Mouse (Mus musculus): ENCODE measurements around the gene Atp1a3.
A peak's percentile ranks its signal among the peaks of the same experiment; 100 is the strongest.

Atp1a3 gene

DNA sequence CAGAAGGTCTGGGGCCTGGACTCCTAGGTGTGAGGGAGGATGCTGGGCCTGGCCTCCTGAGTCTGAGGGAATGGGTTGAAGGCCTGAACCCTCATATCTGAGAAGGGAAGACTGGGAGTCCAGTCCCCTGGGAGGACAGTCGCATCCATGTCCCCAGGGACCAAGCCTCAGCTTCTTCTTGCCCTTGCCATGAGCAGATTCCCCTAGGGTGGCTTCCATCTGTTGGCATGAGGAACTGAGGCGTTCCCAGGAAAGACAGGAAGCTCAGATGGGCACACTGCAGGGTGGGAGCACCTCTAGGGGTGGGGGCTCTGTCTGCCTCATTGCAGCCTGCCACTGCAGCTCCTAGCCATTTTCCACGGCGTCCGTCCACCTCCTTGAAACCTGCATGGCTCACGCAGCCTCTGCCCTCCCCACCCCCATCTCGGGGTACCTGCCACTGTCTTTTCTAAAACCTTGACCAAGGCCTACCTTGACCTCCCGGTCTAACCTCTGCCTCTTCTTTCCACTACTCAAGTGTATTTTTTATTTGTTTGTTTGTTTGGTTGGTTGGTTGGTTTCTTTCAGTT, 1.9 kb downstream of the Atp1a3 start:
- no peak for DNase-seq (ENCODE audit: low spot score)

DNA sequence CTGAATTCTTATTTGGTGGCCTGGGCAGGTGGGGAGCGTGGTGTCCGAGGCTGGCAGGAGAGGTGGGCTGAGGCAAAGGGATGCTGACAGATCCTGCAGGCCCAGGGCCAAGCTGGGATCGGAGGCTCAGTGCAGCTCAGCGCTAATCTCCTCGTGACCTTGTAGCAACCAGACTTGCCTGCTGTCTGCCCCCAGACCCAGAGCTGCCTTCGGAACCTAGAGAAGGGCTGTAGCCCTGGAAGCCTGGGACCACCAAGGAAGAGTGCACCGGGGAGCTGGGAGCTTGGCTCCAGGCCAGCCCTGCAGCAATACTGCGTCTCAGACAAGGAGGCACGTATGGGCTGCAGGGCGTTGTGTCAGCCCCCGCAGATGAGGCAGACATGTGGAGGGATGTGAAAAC, 2.5 kb downstream of the Atp1a3 start:
- no peak for DNase-seq (ENCODE audit: low spot score)

DNA sequence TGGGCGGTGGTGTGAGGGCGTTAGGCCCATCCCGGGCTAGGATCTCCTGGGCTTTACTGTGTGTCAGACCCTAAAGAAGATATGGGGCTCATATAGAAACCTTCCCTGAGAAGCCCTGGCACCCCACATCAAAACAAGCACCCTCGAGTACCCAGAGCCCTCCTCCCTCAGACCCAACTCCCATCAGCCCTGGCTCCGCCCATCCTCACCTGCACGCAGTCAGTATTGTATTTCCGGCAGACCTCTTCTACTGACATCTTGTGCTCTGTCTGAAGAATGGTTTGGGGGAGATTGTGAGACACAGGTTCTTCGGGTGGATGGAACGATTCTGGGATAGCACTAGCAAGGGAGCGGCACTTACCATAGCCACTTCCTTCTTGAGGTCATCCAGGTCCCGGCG, 5.0 kb downstream of the Atp1a3 start:
- DNase-seq (ENCODE audit: low spot score): no peak

DNA sequence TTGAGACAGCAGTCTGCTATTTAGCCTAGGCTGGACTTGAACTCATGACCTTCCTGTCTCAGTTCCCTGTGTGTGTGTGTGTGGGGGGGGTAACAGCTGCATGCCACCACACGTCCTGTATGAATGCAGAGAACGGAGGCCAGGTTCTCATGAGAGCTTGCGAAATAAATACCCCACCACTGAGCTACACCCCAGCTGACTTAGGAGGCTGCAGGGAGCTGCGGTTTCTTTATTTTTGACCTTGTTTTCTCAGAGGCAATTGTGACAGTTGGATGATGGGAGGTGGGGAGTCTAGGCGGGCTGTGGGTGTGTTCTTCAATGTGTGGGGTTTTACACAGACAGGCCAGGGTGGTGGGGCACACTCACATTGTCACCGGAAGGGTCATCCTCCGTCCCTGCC, 5.5 kb downstream of the Atp1a3 start:
- DNase-seq (ENCODE audit: low spot score): no peak

DNA sequence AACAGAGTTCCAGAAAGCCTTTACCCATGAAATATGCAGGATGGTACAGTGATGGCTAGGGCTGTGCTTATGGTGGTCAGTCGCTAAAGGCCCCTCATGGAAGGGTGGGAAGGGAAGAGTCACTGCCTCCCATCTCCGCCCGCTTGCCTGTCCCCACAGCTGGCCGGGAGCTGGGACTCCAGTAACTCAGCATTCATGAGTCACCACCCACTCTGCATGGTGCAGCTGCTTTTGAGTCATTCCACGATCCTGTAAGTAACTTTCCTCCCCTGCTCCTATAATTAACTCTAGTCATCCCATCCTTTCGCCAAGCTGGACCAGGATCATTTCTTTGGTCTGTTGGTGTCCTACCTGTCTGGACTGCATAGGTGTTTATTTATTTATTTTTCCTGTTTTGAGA, 12.7 kb downstream of the Atp1a3 start:
- no peak for DNase-seq (ENCODE audit: low spot score)

DNA sequence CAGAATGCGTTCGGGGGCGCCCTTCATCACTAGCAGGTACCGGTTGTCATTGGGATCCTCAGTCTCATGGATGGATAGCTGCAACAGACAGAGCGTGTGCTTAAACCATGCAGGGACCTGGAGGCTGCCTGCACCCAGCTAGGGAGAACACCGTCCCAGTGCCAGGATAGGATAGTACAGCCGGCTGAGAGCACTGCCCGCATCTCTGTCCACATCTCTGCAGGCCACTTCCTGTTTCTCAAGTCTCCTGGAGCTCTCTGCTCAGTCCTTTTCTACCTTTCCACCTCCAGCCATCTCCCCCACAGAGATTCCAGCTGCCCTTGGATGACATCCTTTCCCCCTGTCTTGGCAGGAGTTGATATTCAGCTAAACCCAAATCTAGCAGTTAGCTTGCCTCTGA, 15.3 kb downstream of the Atp1a3 start:
- DNase-seq (ENCODE audit: low spot score): no peak

DNA sequence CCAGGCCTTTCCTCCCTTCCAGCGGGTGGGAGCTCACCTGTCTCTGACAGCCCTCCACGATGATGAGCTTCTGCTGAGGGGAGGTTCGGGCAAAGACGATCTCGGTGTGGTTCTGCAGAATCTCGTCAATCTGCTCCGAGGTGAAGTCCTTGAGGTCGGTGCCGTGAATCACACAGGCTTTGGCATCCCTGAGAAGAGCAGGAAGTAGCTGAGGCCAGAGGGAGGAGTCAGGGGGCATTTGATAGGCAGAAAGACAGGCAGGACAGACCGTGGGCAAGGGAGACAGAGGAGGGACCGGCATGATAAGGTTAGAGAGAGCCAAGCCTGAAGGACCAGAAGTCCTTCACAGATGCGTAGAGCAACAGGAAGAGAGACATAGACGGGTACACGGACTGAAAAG, 17.8 kb downstream of the Atp1a3 start:
- no peak for DNase-seq (ENCODE audit: low spot score)

DNA sequence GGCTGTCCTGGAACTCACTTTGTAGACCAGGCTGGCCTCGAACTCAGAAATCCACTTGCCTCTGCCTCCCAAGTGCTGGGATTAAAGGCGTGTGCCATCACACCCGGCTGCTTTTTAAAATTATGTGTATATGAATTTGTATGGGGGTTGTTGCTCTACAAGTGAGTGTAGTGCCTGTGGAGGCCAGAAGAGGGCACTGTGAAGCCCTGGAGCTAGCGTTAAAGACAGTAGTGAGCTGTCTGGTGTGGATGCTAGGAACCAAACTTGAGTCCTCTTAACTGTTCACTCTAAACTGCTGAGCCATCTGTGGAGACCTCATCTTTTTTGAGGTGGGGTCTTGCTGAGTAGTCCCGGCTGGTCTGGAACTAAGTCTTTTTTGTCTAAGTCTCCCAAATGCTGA, 20.0 kb downstream of the Atp1a3 start:
- no peak for DNase-seq (ENCODE audit: low spot score)

DNA sequence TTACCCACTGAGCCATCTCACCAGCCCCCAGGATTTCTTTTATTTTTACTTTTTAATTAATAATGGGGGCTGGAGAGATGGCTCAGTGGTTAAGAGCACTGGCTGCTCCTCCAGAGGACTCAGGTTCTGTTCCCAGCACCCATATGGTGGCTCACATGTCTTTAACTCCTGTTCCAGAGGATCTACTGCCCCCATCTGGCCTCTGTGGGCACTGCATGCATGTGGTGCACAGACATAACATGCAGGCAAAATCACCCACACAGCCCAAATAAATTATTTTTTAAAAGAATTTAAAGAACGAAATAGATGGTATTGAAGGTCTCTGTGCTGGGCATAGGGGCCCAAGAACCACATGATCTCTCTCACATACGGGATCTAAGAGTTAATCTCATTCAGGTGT, 21.5 kb downstream of the Atp1a3 start:
- DNase-seq (ENCODE audit: low spot score): no peak

DNA sequence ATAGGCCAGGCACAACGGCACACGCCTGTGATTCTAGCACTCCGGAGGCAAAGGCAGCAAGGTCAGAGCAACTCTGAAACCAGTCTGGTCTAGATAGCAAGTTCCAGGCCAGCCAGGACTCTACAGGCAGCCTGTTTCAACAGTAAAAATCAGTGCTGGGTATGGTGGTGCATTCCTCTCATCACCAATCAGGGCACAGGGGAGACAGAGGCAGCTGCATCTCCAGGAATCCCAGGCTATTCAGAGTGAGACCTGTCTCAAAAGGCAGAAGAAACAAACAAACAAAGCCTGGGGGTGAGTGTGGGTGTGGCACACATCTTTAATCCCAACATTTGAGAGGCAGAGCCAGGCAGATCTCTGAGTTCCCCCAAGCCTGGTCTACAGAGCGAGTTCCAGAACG, 22.4 kb downstream of the Atp1a3 start:
- no peak for DNase-seq (ENCODE audit: low spot score)

DNA sequence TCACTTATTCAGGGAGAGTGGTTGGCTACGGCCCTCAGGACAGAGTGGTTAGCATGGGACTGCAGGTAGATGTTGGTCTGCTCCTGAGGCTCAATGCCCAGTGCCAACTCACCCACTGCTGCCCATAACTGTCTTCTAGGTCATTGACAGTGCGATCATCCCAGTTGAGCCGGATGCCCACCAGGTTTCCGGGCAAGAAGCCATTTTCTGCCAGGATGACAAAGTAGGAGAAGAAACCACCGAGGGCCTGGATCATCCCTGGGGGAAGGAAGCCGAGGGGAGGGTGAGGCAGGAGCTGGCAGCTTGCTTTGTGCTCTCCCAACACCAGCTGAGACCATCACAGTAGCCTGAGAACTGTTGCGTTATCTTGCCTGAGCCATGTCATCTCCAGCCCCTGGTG, 25.3 kb downstream of the Atp1a3 start:
- no peak for DNase-seq (ENCODE audit: low spot score)

DNA sequence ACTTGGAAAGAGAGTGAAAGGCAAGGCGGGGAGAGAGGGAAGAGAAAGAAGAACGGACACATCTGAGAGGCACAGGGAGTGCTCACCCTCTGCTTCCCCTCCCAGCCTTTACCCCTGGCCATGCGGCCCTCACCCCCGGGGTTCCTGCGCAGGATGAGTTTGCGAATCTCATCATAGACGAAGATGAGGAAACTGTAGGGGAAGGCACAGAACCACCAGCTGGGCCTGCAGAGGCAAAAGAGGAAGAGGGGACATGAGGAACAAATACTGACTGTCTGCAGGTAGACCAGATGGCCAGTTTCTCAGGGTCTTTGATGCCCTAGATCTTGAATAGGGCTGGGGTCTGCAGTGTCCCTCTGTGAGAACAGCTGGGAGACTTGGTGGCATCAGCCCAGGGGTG, 27.0 kb downstream of the Atp1a3 start:
- DNase-seq (ENCODE audit: low spot score): no peak

DNA sequence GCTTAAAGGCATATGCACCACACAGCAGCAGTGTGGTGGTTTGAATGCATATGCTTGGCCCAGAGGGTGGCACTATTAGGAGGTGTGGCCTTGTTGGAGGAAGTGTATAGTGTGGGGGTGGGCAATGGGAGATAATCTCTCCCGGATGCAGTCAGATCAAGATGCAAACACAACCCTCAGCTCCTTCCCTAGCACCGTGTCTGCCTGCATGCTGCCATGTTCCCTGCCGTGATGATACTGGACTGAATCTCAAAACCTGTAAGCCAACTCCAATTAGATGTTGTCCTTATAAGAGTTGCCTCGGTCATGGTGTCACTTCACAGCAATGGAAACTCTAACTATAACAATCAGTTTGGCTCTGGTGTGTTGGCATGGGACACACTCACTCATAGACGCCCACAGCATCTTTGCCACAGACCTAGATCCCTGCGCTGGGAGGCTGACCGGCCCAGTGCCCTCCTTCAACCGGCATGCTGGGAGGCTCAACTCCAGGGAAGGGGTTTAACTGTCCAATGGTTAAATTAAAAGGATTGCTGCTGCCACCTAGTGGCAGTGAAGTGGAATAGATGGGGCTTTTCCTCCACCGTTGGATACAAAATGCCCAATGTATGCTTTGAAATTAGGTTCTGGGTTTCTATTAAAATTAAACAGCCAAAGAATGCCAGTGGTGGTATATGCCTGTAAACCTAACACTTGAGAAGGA, 30.7 kb downstream of the Atp1a3 start:
- DNase-seq (ENCODE audit: low spot score): peak; percentile 44

DNA sequence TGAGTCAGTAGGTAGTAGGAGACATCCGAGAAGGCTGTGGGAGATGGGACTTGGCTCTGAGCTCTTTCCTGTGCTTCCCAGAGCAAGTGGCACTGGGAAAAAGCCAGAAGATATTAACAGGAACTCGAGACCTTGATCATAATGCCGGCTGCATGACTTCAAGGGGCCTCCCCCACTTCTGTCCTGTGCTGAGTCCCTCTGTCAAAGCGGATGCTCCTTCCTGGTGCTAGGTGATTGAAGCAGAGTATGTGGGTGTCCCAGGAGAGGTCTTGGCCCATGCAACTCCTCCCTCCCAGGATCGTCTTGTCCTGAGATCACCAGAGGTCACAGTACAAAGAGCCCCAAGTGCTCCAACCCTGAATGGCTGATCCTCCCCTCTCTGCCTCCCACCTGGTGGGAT, 31.9 kb downstream of the Atp1a3 start:
- DNase-seq (ENCODE audit: low spot score): no peak

DNA sequence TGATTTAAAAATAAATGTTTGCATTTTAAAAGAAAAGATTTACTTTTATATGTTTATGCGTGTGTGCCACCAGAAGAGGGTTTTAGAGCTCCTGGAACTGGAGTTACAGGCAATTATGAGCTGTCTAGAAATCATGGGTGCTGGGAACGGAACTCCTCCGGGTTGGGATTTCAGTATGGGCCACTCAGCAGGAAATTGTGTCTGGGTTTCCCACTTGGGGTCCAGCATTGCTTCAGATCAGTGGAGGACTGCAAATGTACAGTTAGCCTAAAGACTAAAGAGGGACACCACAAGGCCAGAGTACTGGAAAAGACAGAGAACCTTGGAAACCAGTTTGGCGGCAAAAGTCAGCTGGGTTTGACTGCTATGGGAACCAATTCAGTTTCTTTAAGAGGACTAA, 32.5 kb downstream of the Atp1a3 start:
- DNase-seq (ENCODE audit: low spot score): no peak

DNA sequence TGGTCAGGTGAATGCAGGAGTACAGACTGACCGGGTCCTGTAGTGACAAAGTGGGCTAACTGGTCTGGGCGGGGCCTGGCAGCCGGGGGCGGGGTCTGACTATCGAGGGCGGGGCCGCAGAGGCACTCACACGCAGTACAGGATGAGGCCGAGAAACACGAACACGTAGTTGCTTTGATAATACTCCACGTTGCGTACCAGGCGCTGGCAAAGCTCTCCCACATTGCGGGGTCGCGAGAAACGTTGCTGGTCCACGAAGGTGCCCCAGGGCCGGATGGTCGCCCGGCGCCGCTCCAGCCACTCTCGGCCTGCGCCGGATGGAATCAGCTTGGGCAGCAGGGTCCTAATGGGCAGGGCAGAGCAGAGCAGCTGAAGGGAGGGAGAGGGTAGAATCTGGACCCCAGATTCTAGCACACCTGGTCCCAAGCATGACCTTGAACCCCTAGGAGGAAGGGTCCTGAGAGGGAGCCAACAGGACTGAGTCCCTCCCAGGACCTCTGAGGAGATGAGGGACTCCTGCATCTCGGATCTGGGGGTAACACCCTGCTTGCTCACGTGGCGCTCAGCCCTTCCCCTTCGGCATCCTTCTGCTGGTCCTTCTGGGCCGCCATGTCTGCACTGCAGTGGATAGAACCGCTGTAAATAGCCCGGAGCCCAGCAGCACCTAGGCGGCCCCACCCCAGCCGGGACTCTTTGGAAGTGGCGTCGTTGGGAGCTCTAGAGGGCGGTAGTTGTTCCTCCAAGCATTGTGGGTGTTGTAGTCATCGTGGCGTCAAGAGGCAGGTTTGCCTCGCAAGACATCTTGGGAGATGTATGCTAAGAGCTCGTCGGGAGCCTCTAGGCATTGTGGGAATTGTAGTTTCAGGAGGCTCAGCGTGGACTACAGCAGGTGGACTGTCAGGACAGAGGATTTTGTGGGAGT, 33.5 kb downstream of the Atp1a3 start, which contains the start of gene Rabac1:
TSS of gene Rabac1 (minus strand) at position 783 of the 922 bp plus-strand sequence.
- peak; percentile 91 for DNase-seq (ENCODE audit: low spot score)

DNA sequence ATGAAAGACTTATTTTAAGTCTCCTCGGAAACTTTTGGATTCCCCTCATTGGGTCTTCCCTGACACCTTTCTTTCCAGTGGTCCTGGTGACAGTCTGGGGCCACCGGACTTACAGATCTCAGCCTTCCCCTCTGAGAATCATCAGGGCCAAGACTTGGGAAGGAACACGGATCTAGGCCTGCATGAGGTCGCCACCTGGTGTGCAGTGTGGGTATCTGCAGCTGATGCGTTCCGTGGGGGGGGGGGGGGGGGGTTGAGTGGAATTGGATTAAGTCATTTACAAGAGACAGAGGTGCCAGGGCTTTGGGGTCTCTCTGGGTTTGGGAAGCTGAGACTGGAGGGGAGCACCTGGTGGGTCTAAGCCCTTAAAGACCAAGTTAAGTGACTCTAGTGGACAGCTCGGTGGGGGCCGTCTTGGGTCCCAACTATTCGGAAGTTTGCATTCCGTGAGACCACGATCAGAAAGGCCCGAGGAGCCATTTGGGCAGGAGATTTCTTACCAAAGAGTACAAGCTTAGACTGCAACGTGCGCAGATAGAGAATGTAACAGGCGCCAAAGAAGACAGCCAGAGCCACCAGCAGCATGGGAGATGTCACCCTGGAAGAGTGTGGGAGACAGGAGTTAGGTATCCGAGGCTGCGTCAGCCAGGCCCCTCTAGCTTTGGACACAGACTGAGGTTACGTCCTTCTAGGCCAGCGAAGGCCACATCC, 34.3 kb downstream of the Atp1a3 start:
- peak; percentile 66 for DNase-seq (ENCODE audit: low spot score)

DNA sequence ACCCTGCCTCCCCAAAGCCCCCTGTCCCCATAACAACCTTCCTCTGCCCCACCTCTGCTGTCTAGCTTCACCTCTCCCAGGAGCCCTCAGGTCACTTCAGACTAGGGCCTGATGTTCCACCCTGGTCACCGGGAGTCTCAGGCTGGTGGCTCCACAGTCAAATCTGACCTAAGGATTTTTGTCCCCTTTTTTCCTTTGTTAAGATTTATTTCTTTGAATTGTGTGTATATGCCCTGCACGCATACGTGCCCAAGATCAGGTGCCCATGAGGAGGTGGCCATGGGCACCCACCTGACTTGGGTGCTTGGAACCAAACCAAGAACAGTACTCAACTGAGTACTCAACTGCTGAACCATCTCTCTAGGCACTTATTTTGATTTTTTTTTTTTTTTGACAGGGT, 35.4 kb downstream of the Atp1a3 start:
- no peak for DNase-seq (ENCODE audit: low spot score)

DNA sequence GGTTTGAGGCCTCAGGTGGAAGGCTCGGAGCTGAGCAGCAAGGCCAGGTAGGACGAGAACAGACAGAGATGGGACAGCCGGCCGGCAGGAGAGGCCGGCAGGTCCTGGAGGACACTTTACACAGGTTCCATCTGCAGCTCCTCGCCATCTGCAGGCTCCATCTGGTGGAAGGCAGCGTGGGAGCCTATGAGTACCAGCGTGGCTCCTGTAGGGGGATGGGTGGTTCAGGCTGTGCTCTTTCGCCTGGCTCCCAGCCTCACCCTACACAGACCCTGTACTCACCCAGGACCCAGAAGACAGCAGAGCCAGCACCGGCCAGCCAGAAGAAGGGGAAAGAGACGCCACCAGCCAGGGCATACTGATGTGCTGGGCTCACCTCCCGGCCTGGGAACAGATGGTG, 36.0 kb downstream of the Atp1a3 start:
- DNase-seq (ENCODE audit: low spot score): no peak

DNA sequence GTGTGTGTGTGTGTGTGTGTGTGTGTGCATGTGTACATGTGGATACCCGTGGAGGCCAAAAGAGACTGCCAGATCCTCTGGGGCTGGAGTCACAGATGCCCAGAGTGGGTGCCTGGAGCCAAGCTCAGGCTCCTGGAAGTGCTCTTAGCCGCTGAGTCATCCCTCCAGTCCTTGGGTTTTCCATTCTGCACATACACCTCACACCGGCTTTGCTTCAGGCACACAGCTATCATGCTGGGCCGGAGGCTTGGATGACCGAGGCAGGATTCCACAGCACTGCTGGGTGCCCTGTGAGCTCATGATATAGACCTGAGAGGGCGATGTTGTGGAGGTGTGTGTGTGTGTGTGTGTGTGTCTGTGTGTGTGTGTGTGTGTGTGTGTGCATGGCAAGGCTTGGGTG, 37.3 kb downstream of the Atp1a3 start:
- no peak for DNase-seq (ENCODE audit: low spot score)

DNA sequence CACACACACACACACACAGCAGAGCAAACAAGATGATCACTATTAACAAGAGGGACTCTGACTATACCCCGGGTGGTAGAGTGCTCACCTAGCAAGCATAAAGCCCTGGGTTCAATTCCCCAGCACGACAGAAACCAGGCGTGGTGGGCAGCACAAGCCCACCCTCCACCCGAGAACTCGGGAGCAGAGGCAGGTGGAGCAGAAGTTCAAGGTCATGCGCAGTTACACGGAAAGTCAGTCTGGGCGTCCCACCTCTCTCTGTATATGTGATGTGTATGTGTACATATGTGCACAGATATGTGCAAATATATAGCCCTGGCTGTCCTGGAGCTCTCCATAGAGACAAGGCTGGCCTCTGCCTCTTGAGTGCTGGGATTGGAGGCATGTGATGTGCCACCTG, 37.8 kb downstream of the Atp1a3 start:
- DNase-seq (ENCODE audit: low spot score): no peak

DNA sequence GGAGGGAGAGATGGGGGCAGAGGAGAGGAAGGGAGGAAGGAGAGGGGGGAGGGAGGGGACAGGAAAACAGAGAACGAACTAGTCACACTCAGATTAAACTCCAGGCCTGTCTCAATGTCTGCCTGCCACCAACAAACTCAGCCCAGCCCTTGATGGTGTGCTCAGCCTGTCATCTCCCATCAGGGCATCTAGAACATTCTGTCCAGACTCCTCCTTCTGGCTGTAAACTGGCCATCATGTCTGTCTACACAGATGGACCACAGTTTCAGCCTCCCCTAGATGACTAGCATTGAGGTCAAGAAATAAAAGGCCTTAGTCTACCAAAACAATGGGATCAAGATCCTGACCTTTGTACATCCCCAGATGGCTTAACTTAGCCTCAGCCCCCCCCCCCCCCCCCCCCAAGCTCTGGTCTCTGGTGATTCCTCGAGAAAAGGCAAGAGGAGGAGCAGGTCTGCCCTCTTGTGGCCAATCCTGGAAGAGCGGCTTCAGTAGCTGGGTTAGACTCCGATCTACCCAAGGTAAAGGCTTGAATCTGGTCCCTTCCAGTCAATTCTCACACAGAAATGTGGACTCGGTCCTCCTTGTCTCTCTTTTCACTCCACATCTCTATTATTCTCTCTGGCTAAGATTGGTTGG, 40.7 kb downstream of the Atp1a3 start:
- DNase-seq (ENCODE audit: low spot score): peak; percentile 65
